Mouse (Mus musculus) midbrain, embryonic 14.5 days (tissue): ENCODE results near the gene S1pr1. TPM values are rescaled to one million over a fixed set of nuclear protein-coding genes. Genes with fewer than 3 reads are reported as not detected.

Source experiments
- ATAC-seq: fragments of 200-750 bp; cut with Nextera tagmentation; 2 replicates; pipeline ENCODE4 v1.8.0; 2017; ENCODE audit warnings: moderate number of reproducible peaks, moderate library complexity; ENCODE audit not compliant: low FRiP score, low TSS enrichment
- DNase-seq: peaks from one replicate; pipeline ENCODE4 v3.0.0-alpha.2; 2015
- H3K27ac ChIP-seq: fragments of 300-500 bp; sonication (generic); replicated peaks from 2 replicates; pipeline ENCODE4 v1.5.1; 2014; ENCODE audit warnings: mild to moderate bottlenecking, low read depth, low read length, moderate library complexity
- H3K27me3 ChIP-seq: fragments of 300-500 bp; sonication (generic); 2 replicates; pipeline ENCODE4 v1.6.1; 2014; ENCODE audit warnings: low read length, control low read depth, mixed read lengths; ENCODE audit not compliant: control insufficient read depth, insufficient read depth
- H3K36me3 ChIP-seq: fragments of 300-500 bp; sonication (generic); 2 replicates; pipeline ENCODE4 v1.6.1; 2014; ENCODE audit warnings: low read length, control low read depth; ENCODE audit not compliant: control insufficient read depth, insufficient read depth
- H3K4me1 ChIP-seq: fragments of 300-500 bp; sonication (generic); 2 replicates; pipeline ENCODE4 v1.6.1; 2014; ENCODE audit warnings: mild to moderate bottlenecking, antibody characterized with exemption, low read length, control low read depth; ENCODE audit not compliant: control insufficient read depth, insufficient read depth
- H3K4me2 ChIP-seq: fragments of 300-500 bp; sonication (generic); 2 replicates; pipeline ENCODE4 v1.6.1; 2014; ENCODE audit warnings: mild to moderate bottlenecking, low read length, moderate library complexity
- H3K4me3 ChIP-seq: fragments of 300-500 bp; sonication (generic); replicated peaks from 2 replicates; pipeline ENCODE4 v1.5.1; 2014; ENCODE audit warnings: low read depth, low read length
- H3K9ac ChIP-seq: fragments of 300-500 bp; sonication (generic); replicated peaks from 2 replicates; pipeline ENCODE4 v1.6.1; 2014; ENCODE audit warnings: mild to moderate bottlenecking, low read length, moderate library complexity
- H3K9me3 ChIP-seq: fragments of 300-500 bp; sonication (generic); 2 replicates; pipeline ENCODE4 v1.6.1; 2016; ENCODE audit warnings: low read length, control low read depth, mixed read lengths; ENCODE audit not compliant: control insufficient read depth
- WGBS: fragments of 180-500 bp; shearing (Covaris S2); extraction: QIAGEN DNeasy Blood & Tissue Kit; methylation state at CpG from one replicate; pipeline ENCODE4 v1.1.7; 2014; 5-methylcytosine and 5-hydroxymethylcytosine counted together
- polyA plus RNA-seq: library from polyadenylated mRNA; unstranded; fragments of >200 nt; fragmentation: Nextera tagmentation; extraction: Ambion mirVana; gene quantifications from 2 replicates; pipeline ENCODE4 v1.2.1, GENCODE M21; 2014

The S1pr1 gene
- polyA plus RNA-seq, 1 experiment from 2014 or later, result 32.2 TPM

- Histone ChIP-seq H3K4me2 (0 out of 2 replicates have a peak overlapping the region, but pooled peaks have one; percentile 2), H3K27me3 (no peaks in the 10 kb centered on the region), H3K4me3 (no peak overlapping the region), H3K27ac (no peak overlapping the region), H3K9ac (no peak overlapping the region), H3K4me1 (0 out of 2 replicates have a peak, but pooled peaks cover 8% of the 10 kb centered on the region), H3K9me3 (no peaks in the 10 kb centered on the region), H3K36me3 (no peaks in the 10 kb centered on the region)
- 92% methylated on average over 6 of the region's 6 CpGs for WGBS
- DNase-seq, result no peak
- ATAC-seq, result no peak
Observed at GRCm38 (mm10) chr3:115709118-115709574, 5.7 kb downstream of the S1pr1 start.

- H3K4me3 ChIP-seq, result no peak overlapping the region
Observed at GRCm38 (mm10) chr3:115706736-115707135, 8.1 kb downstream of the S1pr1 start.

GRCm38 (mm10) chr3:115704254-115704908 lies 10.5 kb downstream of the S1pr1 start:
- H3K9me3 ChIP-seq, result no peaks in the 10 kb centered on the region
- ATAC-seq, result no peak
- H3K36me3 ChIP-seq, result no peaks in the 10 kb centered on the region

More at GRCm38 (mm10) chr3:115706736-115707135, 8.1 kb downstream of the S1pr1 start:
- no peaks in the 10 kb centered on the region for H3K36me3 ChIP-seq
- H3K9ac ChIP-seq, result no peak overlapping the region
- H3K27me3 ChIP-seq, result no peaks in the 10 kb centered on the region
- no peaks in the 10 kb centered on the region for H3K9me3 ChIP-seq
- no peaks in the 10 kb centered on the region for H3K4me1 ChIP-seq
- H3K27ac ChIP-seq, result no peak overlapping the region
- DNase-seq (no peak), ATAC-seq (no peak)
- H3K4me2 ChIP-seq, result no peak overlapping the region
- 97% methylated on average over 2 of the region's 2 CpGs for WGBS

GRCm38 (mm10) chr3:115703720-115704119 lies 11.2 kb downstream of the S1pr1 start:
- ATAC-seq, result no peak
- WGBS, result 98% methylated on average over 8 of the region's 8 CpGs

More at GRCm38 (mm10) chr3:115704254-115704908, 10.5 kb downstream of the S1pr1 start:
- no peaks in the 10 kb centered on the region for H3K27me3 ChIP-seq
- no peak overlapping the region for H3K4me2 ChIP-seq
- DNase-seq, result no peak
- H3K27ac ChIP-seq, result no peak overlapping the region
- 88% methylated on average over 9 of the region's 9 CpGs for WGBS
- no peaks in the 10 kb centered on the region for H3K4me1 ChIP-seq
- no peak overlapping the region for H3K4me3 ChIP-seq
- no peak overlapping the region for H3K9ac ChIP-seq

GRCm38 (mm10) chr3:115702089-115702488 lies 12.8 kb downstream of the S1pr1 start:
- DNase-seq (no peak), ATAC-seq (no peak)
- no peaks in the 10 kb centered on the region for H3K4me1 ChIP-seq
- H3K9me3 ChIP-seq, result no peaks in the 10 kb centered on the region
- no peak overlapping the region for H3K9ac ChIP-seq
- no peaks in the 10 kb centered on the region for H3K36me3 ChIP-seq
- no peak overlapping the region for H3K27ac ChIP-seq
- WGBS, result 77% methylated on average over 2 of the region's 2 CpGs
- no peak overlapping the region for H3K4me3 ChIP-seq
- no peaks in the 10 kb centered on the region for H3K27me3 ChIP-seq
- no peak overlapping the region for H3K4me2 ChIP-seq

More at GRCm38 (mm10) chr3:115703720-115704119, 11.2 kb downstream of the S1pr1 start:
- no peaks in the 10 kb centered on the region for H3K27me3 ChIP-seq
- H3K27ac ChIP-seq, result no peak overlapping the region
- no peaks in the 10 kb centered on the region for H3K36me3 ChIP-seq
- H3K4me3 ChIP-seq, result no peak overlapping the region
- H3K4me2 ChIP-seq, result no peak overlapping the region
- DNase-seq, result no peak
- no peak overlapping the region for H3K9ac ChIP-seq
- no peaks in the 10 kb centered on the region for H3K4me1 ChIP-seq
- no peaks in the 10 kb centered on the region for H3K9me3 ChIP-seq

GRCm38 (mm10) chr3:115695194-115695891 lies 19.5 kb downstream of the S1pr1 start:
- DNase-seq, result no peak
- no peaks in the 10 kb centered on the region for H3K9me3 ChIP-seq

GRCm38 (mm10) chr3:115694168-115694567 lies 20.7 kb downstream of the S1pr1 start:
- Histone ChIP-seq H3K27me3 (no peaks in the 10 kb centered on the region), H3K4me1 (no peaks in the 10 kb centered on the region), H3K27ac (no peak overlapping the region), H3K9ac (no peak overlapping the region), H3K9me3 (no peaks in the 10 kb centered on the region), H3K4me3 (no peak overlapping the region), H3K36me3 (no peaks in the 10 kb centered on the region), H3K4me2 (no peak overlapping the region)
- WGBS, result 91% methylated on average over 5 of the region's 5 CpGs
- DNase-seq, result no peak
- ATAC-seq, result no peak

More at GRCm38 (mm10) chr3:115695194-115695891, 19.5 kb downstream of the S1pr1 start:
- Histone ChIP-seq H3K36me3 (no peaks in the 10 kb centered on the region), H3K27ac (no peak overlapping the region), H3K4me1 (no peaks in the 10 kb centered on the region), H3K4me2 (no peak overlapping the region), H3K4me3 (no peak overlapping the region), H3K9ac (no peak overlapping the region), H3K27me3 (no peaks in the 10 kb centered on the region)
- WGBS, result 81% methylated on average over 8 of the region's 8 CpGs
- no peak for ATAC-seq

GRCm38 (mm10) chr3:115693390-115693789 lies 21.5 kb downstream of the S1pr1 start:
- H3K36me3 ChIP-seq, result no peaks in the 10 kb centered on the region
- no peaks in the 10 kb centered on the region for H3K27me3 ChIP-seq
- no peak for DNase-seq
- H3K4me2 ChIP-seq, result no peak overlapping the region
- H3K4me1 ChIP-seq, result no peaks in the 10 kb centered on the region
- 87% methylated on average over 12 of the region's 12 CpGs for WGBS
- H3K9me3 ChIP-seq, result no peaks in the 10 kb centered on the region
- no peak overlapping the region for H3K27ac ChIP-seq
- H3K4me3 ChIP-seq, result no peak overlapping the region
- no peak for ATAC-seq
- no peak overlapping the region for H3K9ac ChIP-seq
